8 mouse cellular contexts compared by ENCODE assay signal in the genomic region with DNA sequence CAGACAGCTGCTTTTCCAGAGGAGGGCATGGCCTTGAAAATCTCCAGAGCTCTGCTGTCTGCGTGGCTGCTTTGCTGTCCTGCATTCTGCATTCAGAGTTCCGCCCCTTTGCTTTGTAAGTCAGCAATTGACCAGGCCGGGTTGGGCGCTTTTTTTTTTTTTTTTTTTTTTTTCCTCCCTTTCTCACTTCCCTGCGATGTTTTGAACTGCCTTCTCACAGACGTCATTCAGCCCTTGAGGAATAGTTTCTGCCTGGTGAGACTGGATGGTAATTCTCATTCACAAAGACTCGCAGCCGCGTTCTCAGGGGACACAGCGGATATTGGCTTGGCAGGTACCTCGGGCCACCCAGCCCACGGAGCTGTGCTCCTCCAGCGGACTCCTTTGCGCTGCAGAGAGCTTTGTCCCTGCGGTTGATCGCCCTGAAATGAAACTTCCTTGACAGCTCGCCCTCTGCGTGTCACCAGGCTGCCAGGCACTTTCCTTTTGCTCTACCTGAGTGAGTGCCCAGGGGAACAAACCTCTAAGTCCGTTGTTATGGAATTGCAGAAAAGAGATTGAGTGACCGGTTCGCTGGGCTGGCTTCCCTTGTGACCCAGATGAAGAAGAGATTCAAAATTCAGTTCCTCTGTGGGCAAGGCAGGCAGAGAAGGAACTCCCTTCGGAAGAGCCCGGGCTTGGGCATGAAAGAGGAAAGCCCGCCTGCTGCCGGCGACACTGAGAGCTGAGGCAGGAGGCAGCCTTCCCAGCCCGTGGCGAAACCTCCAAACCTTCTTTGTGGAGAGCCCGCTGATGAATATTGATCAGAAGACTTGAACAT.
DNase-seq lines count a peak whose midpoint lies in the region; ATAC-seq and TF ChIP-seq lines count a peak whose summit lies in the region.

No protein-coding gene starts in this region.

- peak overlapping the region; percentile 74 for H3K4me3 ChIP-seq in G1E (ENCODE audit: low read depth, low read length)
- H3K4me3 ChIP-seq in forebrain, embryonic 10.5 days: peak overlapping the region; percentile 63
- peak overlapping the region; percentile 59 for H3K4me3 ChIP-seq in heart, embryonic 15.5 days
- peak overlapping the region; percentile 52 for H3K4me3 ChIP-seq in lung, embryonic 14.5 days (ENCODE audit: low read depth, low read length)
- peak overlapping the region; percentile 26 for H3K4me3 ChIP-seq in neural tube, embryonic 14.5 days (ENCODE audit: low read depth, low read length)

- no peaks in the 10 kb centered on the region for H3K27me3 ChIP-seq in G1E (ENCODE audit: insufficient read depth, low read length)
- H3K27me3 ChIP-seq in forebrain, embryonic 10.5 days (ENCODE audit: poor library complexity, severe bottlenecking): 0 out of 2 replicates have a peak, but pooled peaks cover 3% of the 10 kb centered on the region
- no peaks in the 10 kb centered on the region for H3K27me3 ChIP-seq in heart, embryonic 15.5 days
- H3K27me3 ChIP-seq in lung, embryonic 14.5 days (ENCODE audit: insufficient read depth, low read length): no peaks in the 10 kb centered on the region
- H3K27me3 ChIP-seq in neural tube, embryonic 14.5 days (ENCODE audit: control insufficient read depth, insufficient read depth, low read length): no peaks in the 10 kb centered on the region

- peak overlapping the region; percentile 73 for H3K4me2 ChIP-seq in heart, embryonic 15.5 days
- H3K4me2 ChIP-seq in lung, embryonic 14.5 days: peak overlapping the region; percentile 93
- peak overlapping the region; percentile 60 for H3K4me2 ChIP-seq in neural tube, embryonic 14.5 days (ENCODE audit: low read depth, low read length)

- WGBS in forebrain, embryonic 10.5 days: under 1% methylated on average over 29 of the region's 29 CpGs
- WGBS in heart, embryonic 15.5 days: under 1% methylated on average over 29 of the region's 29 CpGs
- WGBS in lung, embryonic 14.5 days: under 1% methylated on average over 29 of the region's 29 CpGs
- under 1% methylated on average over 29 of the region's 29 CpGs for WGBS in neural tube, embryonic 14.5 days

- DNase-seq in G1E (ENCODE audit: low spot score): no peak
- DNase-seq in c-Kit-positive CD71-negative TER-119-negative erythroid progenitor cells, embryonic 14.5 days (ENCODE audit: low read depth): peak; percentile 34
- DNase-seq in forebrain, embryonic 10.5 days (ENCODE audit: extremely low spot score, low spot score): peak; percentile 43
- peak; percentile 60 for DNase-seq in kidney, postnatal 14 days
- peak; percentile 74 for DNase-seq in lung, embryonic 14.5 days
- DNase-seq in thymus, postnatal 0 days (ENCODE audit: low spot score): peak; percentile 30

- H3K27ac ChIP-seq in forebrain, embryonic 10.5 days: peak overlapping the region; percentile 86
- H3K27ac ChIP-seq in heart, embryonic 15.5 days: peak overlapping the region; percentile 95
- peak overlapping the region; percentile 86 for H3K27ac ChIP-seq in lung, embryonic 14.5 days (ENCODE audit: low read depth)
- no peak overlapping the region for H3K27ac ChIP-seq in neural tube, embryonic 14.5 days (ENCODE audit: low read depth, low read length)

- H3K36me3 ChIP-seq in G1E (replicated peaks): peaks cover 3% of the 10 kb centered on the region
- H3K36me3 ChIP-seq in forebrain, embryonic 10.5 days (replicated peaks): no peaks in the 10 kb centered on the region
- no peaks in the 10 kb centered on the region for H3K36me3 ChIP-seq in heart, embryonic 15.5 days
- no peaks in the 10 kb centered on the region for H3K36me3 ChIP-seq in lung, embryonic 14.5 days (ENCODE audit: insufficient read depth)
- H3K36me3 ChIP-seq in neural tube, embryonic 14.5 days (ENCODE audit: control insufficient read depth, insufficient read depth, low read length): no peaks in the 10 kb centered on the region

- peak; percentile 30 for ATAC-seq in G1E (ENCODE audit: extremely low read depth, insufficient number of reproducible peaks, low FRiP score, poor library complexity, severe bottlenecking)
- ATAC-seq in heart, embryonic 15.5 days (replicated peaks; ENCODE audit: insufficient number of reproducible peaks, insufficient read depth, low FRiP score, low read depth): peak; percentile 78
- ATAC-seq in lung, embryonic 14.5 days (ENCODE audit: insufficient read depth): peak; percentile 57
- ATAC-seq in neural tube, embryonic 14.5 days (ENCODE audit: low read depth): peak; percentile 62

- no peaks in the 10 kb centered on the region for H3K9me3 ChIP-seq in G1E (replicated peaks)
- H3K9me3 ChIP-seq in forebrain, embryonic 10.5 days: no peaks in the 10 kb centered on the region
- H3K9me3 ChIP-seq in heart, embryonic 15.5 days (replicated peaks): no peaks in the 10 kb centered on the region
- H3K9me3 ChIP-seq in lung, embryonic 14.5 days (ENCODE audit: low read depth, low read length): no peaks in the 10 kb centered on the region
- H3K9me3 ChIP-seq in neural tube, embryonic 14.5 days (ENCODE audit: control insufficient read depth, low read length): no peaks in the 10 kb centered on the region

- H3K4me1 ChIP-seq in G1E (ENCODE audit: insufficient read depth, low read depth, low read length): peaks cover 58% of the 10 kb centered on the region
- H3K4me1 ChIP-seq in forebrain, embryonic 10.5 days: peaks cover 24% of the 10 kb centered on the region
- H3K4me1 ChIP-seq in heart, embryonic 15.5 days (replicated peaks): peaks cover 18% of the 10 kb centered on the region
- no peaks in the 10 kb centered on the region; the same call in 1 of the 2 replicates for H3K4me1 ChIP-seq in lung, embryonic 14.5 days (ENCODE audit: insufficient read depth)
- H3K4me1 ChIP-seq in neural tube, embryonic 14.5 days (ENCODE audit: control insufficient read depth, insufficient read depth, low read length): 0 out of 2 replicates have a peak, but pooled peaks cover 4% of the 10 kb centered on the region

- TF ChIP-seq CTCF in G1E (IDR thresholded peaks at IDR 0.05; ENCODE audit: low read depth, low read length): no peak
- TF ChIP-seq CTCF in lung, embryonic 14.5 days (IDR thresholded peaks at IDR 0.05; ENCODE audit: low read depth): no peak

- peak overlapping the region; percentile 74 for H3K9ac ChIP-seq in heart, embryonic 15.5 days
- H3K9ac ChIP-seq in lung, embryonic 14.5 days: peak overlapping the region; percentile 72
- 0 out of 2 replicates have a peak overlapping the region, but pooled peaks have one; percentile 33 for H3K9ac ChIP-seq in neural tube, embryonic 14.5 days (replicated peaks; ENCODE audit: low read depth, low read length)
